Mouse (Mus musculus): Measurements from ENCODE around the gene Jade1. TPM values are rescaled to one million over a fixed set of nuclear protein-coding genes. Genes with fewer than 3 reads are reported as not detected.

Jade1 gene
- total RNA-seq, 2 experiments from 2014 or later = 40.5 to 40.7 TPM

Other genes starting within 250 kb of the Jade1 start
- gene Sclt1, start 186.8 kb downstream of the Jade1 start, total RNA-seq (2021) = 10 to 100 TPM; 12.9 to 15.0 TPM
- 10 to 100 TPM in 1 of 2 experiments, 1 to 10 TPM in 1; 10.0 to 12.5 TPM for gene D3Ertd751e, start 186.9 kb downstream of the Jade1 start, total RNA-seq (2021)

Measured in layer of hippocampus, adult 18-20 months (tissue).